Mouse (Mus musculus): Measurements from ENCODE around the gene Dbf4.

Dbf4 gene

DNA sequence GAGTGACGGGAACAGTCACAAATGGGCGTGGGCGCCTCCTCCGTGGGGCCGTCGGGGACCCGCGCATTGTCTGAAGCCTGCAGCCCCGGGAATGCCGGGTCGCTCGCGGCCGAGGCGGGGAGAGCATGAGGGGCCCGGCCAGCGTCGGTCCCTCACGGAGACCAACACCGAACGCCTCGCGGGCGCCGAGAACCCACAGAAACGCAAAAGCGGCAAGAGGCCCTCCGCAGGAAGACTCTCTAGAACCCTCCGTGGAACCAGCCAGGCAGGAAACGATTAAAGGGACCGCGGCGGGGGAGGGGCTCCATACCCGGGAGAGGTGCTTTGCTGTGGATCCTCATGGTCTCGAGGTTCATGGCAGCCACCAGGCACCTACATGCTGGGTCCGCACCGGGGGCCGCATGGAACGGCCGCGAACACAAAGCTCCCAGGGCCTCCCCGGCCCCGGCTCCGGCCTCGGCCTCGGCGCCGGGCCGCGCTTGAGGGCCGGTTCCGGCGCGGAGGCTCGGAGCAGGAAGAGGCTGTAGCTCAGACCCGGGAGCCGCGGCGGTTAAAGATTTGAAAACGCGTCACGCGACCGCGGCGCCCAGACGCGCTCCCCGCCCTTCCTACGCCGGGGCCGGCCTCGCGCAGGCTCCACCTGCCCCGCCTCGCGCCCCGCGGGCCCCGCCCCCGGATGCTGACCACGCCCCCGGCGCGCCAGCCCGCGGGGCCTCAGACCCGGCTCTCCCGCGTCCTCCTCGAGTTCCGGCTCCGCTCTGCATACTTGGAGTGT is at the start of gene Dbf4, which contains the start of gene Slc25a40:
Gene Dbf4, minus strand, starts transcription at position 560 of the 775 bp plus-strand sequence.
Gene Slc25a40, plus strand, starts transcription at position 694 of the 775 bp plus-strand sequence.
- peak; percentile 87 to 90 for DNase-seq

DNA sequence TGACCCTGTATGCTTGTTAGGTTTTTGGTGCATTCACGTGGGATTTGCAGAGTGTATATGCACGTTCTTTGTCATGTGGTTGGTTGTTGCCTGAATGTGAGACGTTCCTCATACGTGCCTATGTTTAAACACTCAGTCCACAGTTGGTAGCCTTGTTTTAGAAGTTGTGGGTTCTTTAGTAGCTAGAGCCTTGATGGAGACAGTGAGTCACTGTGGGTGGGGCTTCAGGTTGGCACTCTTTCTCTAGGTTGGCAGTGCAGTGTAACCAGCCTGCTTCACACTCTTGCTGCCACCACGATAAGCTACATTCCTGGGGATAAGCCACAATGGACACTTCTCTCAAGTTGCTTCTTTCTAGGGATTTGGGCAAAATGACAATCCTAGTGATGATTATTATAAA is 34.0 kb upstream of the Dbf4 start:
- no peak for DNase-seq

- DNase-seq = no peak
These were observed 33.0 kb upstream of the Dbf4 start for GRCm38 (mm10) chr5:8455565-8455964.

GRCm38 (mm10) chr5:8439095-8439494 is 16.6 kb upstream of the Dbf4 start:
- DNase-seq = no peak

- no peak for DNase-seq
These were observed 15.1 kb upstream of the Dbf4 start for GRCm38 (mm10) chr5:8437481-8438156.

DNA sequence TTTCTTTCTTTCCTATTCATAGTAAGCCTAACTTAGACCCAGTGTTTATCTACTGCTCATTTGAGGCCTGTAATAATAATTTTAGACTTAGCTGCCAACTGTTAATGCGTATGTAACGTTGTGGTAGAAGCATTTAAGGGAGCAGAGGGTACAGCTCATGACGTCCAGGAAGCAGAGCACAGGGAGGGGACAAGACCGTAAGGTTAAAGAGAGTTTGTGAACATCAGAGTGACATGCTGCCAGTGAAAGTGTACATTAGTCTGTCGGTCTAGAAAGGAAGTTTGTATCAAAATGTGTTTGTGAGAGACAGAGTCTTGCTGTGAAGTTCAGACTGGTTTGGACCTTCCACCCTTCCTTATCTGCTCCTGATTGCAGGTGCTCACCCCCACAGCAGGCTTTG is 3.4 kb upstream of the Dbf4 start:
- DNase-seq = no peak

GRCm38 (mm10) chr5:8424116-8424515 is 1.6 kb upstream of the Dbf4 start:
- DNase-seq = no peak

GRCm38 (mm10) chr5:8422932-8423928 is 714 bp upstream of the Dbf4 start:
- no peak for DNase-seq

DNA sequence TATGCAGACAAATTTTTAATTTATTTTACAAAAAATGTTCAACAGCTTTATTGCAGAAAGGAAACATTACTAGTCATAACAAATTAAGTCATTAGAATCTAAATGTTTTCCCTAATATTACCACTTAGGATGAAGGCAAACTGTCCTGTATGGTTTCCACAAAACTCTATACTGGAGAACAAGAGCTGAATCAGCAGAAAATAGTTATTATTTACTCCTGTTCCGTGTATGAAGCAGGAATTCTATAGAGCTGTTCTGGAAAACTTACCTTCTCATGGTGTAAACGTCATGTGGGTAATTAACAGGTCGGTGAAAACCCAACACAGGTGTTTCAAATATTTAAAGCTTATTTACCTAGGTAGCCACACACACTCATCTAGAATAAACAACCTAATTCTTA is 1.1 kb downstream of the Dbf4 start:
- DNase-seq = no peak

GRCm38 (mm10) chr5:8417443-8417842 is 5.1 kb downstream of the Dbf4 start:
- DNase-seq = no peak

DNA sequence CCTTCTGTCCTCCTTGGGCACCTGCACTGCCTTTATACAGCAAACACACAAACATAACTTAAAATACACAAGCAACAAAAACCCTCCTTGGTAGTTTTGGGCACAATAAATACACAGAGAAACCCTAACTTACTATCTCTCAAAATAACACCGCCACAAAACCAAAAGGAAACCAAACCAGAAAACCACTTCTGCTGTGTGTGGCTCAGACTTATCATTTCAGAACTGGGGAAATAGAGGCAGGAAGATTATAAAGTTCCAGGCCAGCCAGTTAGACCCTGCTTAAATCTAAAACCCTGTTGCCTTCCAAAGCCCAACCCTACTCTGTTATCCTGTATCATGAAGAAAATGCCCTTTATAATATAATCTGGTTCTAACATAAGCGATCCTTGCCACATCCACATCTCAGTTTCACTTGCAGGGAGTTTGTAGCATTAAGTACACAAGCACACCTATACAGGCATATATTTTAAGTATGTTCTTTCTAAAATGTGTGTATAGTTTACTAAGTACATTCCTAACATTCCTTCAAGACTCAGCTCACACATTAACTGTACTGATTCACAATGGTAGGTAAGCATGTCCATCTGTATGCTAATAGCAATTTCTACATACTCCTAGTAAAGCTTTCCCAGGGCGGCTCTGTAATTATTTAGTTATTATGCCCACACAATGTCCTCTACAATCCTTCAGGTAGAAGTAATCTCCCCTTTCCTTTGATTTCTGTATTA is 5.7 kb downstream of the Dbf4 start:
- DNase-seq = no peak

DNA sequence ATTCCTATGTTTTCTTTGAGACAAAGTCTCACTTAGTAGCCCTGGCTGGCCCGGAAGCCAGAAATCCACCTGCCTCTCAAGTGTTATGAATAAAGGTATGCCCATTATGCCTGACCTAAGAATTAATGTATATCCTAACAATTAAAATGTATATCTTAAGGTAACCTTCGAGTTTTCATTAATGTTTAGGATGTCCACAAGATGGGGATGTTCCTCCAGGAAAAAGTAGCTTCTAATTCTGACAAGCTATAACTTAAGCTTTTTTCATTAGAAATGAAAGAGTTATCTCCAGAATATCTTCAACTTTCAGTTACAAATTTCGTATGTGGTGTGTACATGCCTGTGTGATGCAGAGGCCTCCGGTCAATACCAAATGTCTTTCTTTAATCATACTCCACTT is 13.8 kb downstream of the Dbf4 start:
- DNase-seq = no peak

DNA sequence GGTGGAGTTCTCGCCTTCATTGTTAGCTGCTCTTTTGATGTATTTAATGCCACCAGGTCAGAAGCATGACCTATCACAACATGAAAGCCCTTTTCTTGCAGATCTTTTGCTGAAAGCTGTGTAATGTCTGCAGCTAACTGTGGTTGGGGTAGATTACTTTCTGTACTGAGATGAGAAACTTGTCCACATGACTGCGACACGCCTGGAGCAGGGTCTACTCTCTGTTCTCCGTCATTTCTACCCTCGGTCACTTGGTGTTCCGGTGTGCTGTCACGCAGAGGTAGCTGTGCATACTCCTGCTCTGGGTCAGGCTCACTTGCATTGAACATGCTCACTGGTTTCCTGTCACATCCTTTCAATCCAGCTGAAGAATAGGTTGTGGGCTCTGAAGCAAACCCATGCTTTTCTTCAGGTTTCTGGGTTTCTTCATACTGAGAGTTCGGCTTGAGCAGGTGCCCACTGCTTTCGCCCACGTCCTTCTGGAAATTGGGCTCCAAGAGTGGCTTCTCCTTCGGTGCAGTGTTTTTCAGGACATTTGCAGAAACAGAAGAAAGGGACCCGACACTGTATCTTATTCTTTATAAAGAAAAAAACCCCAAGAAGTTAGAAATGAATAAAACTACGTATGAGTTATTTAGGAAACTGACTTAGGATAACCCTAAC is 24.8 kb downstream of the Dbf4 start:
- DNase-seq = no peak

GRCm38 (mm10) chr5:8393891-8394583 is 28.5 kb downstream of the Dbf4 start:
- DNase-seq = no peak

GRCm38 (mm10) chr5:8374297-8374906 is 48.1 kb downstream of the Dbf4 start:
- no peak for DNase-seq

- no peak for DNase-seq
These were observed 49.1 kb downstream of the Dbf4 start for GRCm38 (mm10) chr5:8373415-8373814.

DNA sequence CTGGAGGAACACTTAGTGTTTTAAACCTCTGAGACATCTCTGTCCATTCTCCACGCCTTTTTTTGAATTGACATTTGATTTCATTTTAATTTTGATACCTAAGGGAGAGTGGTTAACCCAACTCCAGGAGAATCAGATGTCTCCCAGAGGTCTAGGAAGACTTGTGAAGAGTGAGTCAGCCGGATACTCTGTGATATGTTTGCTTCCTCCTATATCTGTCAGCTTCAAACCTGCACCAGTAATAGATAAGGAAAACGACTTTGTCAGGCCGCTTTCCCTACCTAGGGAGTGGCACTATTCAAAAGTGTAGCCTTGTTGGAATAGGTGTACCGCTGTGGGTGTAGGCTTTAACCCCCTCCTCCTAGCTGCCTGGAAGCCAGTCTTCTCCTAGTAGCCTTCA is 53.7 kb downstream of the Dbf4 start:
- DNase-seq = no peak

DNA sequence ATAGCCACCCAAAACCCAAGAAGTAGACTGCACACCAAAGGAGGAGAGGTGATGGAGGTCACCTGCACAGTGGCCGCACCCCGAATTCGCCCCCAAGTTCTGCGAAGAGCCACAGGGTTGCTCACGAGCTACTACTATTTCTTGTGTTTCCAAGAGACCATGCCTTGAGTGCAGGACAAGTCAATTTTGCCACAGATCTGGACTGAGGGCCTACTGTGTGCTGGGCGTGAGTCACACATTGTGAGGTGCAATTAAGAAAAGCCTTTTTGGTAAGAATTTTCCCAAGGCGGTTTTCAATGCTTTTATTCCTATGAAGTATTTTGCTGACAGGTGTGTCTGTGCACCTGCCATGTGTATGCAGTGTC is 54.2 kb downstream of the Dbf4 start:
- DNase-seq = no peak

DNA sequence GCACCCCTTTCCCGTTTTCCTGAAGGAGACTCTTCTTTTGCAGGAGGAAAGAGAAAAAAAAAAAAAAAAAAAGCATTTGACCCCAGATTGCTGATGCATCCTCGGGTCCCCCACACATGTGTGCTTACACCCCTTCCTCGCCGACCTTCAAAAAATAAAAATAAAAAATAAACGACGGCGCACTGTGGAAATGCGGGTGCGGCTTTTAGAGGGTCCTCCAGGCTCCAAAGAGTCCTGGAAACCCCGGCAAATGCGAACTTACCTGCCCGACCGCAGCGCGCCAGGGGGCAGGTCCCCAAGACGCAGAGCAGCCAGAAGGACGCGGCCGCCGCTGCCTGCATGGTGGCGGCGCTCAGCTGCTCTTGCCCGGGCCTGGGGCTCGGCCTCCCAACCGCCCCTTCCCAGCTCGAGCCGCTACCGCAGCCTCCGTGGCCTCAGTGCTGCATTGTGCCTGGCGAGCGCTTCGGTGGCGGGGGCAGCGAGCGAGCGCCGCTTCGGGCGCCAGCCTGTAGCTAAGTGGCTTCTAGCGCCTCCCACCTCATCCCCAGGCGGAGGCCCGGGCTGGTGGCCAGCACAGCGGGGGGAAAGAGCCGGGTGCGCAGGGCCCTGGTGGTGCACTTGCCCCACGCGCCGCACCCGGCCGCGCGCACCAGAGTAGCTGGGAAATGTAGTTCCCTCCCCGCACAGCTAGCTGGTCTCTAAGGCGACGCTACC is 54.7 kb downstream of the Dbf4 start, which contains the start of gene Adam22:
Gene Adam22, minus strand, starts transcription at position 547 of the 714 bp plus-strand sequence.
- no peak for DNase-seq
